Mouse (Mus musculus) MEL (cell line): Measurements from ENCODE around the gene Grin2d. TPM values are rescaled to one million over a fixed set of nuclear protein-coding genes. Genes with fewer than 3 reads are reported as not detected.

Experiments
- DNase-seq: peaks from one replicate; pipeline ENCODE4 v3.0.0; 2011; ENCODE audit warnings: low read depth, low spot score
- H3K27ac ChIP-seq: 2 replicates; pipeline ENCODE4 v1.5.1; 2012; ENCODE audit warnings: low read depth, mild to moderate bottlenecking, control low read depth, low read length, moderate library complexity; ENCODE audit not compliant: control insufficient read depth
- H3K27me3 ChIP-seq, 2 experiments: fragments of 150-350 bp in 1 of 2; sonication (generic) in 1 of 2; 2 replicates each; pipeline ENCODE4 v1.6.1; 2012; ENCODE audit warnings: low read length in 2 of 2, mild to moderate bottlenecking in 2 of 2, improper control_type of control experiment in 1 of 2, moderate library complexity in 1 of 2; ENCODE audit not compliant: insufficient read depth in 2 of 2, control insufficient read depth in 1 of 2
- H3K36me3 ChIP-seq, 2 experiments: 2 replicates each; pipeline ENCODE4 v1.6.1; 2012 to 2014; ENCODE audit warnings: low read length in 2 of 2, improper control_type of control experiment in 1 of 2, inconsistent platforms in 1 of 2, mild to moderate bottlenecking in 1 of 2; ENCODE audit not compliant: insufficient read depth in 2 of 2, control insufficient read depth in 1 of 2
- H3K4me1 ChIP-seq, 2 experiments: fragments of 150-350 bp in 1 of 2; sonication (generic) in 1 of 2; 2 replicates each; pipeline ENCODE4 v1.6.1; 2012; ENCODE audit warnings: low read length in 2 of 2, improper control_type of control experiment in 1 of 2, mild to moderate bottlenecking in 1 of 2; ENCODE audit not compliant: insufficient read depth in 2 of 2, control insufficient read depth in 1 of 2
- H3K4me3 ChIP-seq, 2 experiments: fragments of 150-350 bp in 1 of 2; sonication (generic) in 1 of 2; 2 replicates each; pipeline ENCODE4 v1.5.1; 2012; ENCODE audit warnings: low read depth in 2 of 2, low read length in 2 of 2, mild to moderate bottlenecking in 2 of 2, moderate library complexity in 2 of 2, control low read depth in 1 of 2, improper control_type of control experiment in 1 of 2; ENCODE audit not compliant: control insufficient read depth in 1 of 2, insufficient read depth in 1 of 2
- H3K79me2 ChIP-seq: 2 replicates; pipeline ENCODE4 v1.6.1; 2012; ENCODE audit warnings: mild to moderate bottlenecking, low read length, moderate library complexity; ENCODE audit not compliant: control insufficient read depth, poor library complexity, insufficient read depth
- H3K9ac ChIP-seq: 2 replicates; pipeline ENCODE4 v1.6.1; 2012; ENCODE audit warnings: low read depth, mild to moderate bottlenecking, control low read depth, low read length, moderate library complexity; ENCODE audit not compliant: control insufficient read depth, poor library complexity, severe bottlenecking
- H3K9me3 ChIP-seq: fragments of 150-350 bp; sonication (generic); replicated peaks from 2 replicates; pipeline ENCODE4 v1.6.1; 2012; ENCODE audit warnings: mild to moderate bottlenecking, low read length, improper control_type of control experiment, moderate library complexity; ENCODE audit not compliant: insufficient read depth
- CHD1 ChIP-seq: IDR thresholded peaks from 2 replicates; pipeline ENCODE4 v1.6.1; 2012; ENCODE audit warnings: low read depth, mild to moderate bottlenecking, inconsistent platforms, low read length, improper control_type of control experiment
- CHD2 ChIP-seq: IDR thresholded peaks from 2 replicates; pipeline ENCODE4 v1.6.1; 2011; ENCODE audit warnings: low read length, improper control_type of control experiment
- EP300 ChIP-seq, 2 experiments: IDR thresholded peaks; 2 replicates each; pipeline ENCODE4 v1.6.1; 2011; ENCODE audit warnings: improper control_type of control experiment in 2 of 2, low read length in 2 of 2, low read depth in 1 of 2, mild to moderate bottlenecking in 1 of 2
- ETS1 ChIP-seq: IDR thresholded peaks from 2 replicates; pipeline ENCODE4 v1.6.1; 2012; ENCODE audit warnings: low read depth, mild to moderate bottlenecking, inconsistent platforms, low read length, improper control_type of control experiment, moderate library complexity
- GATA1 ChIP-seq: IDR thresholded peaks from 2 replicates; pipeline ENCODE4 v1.6.1; 2011; ENCODE audit warnings: low read depth, low read length, improper control_type of control experiment
- JUND ChIP-seq: IDR thresholded peaks from 2 replicates; pipeline ENCODE4 v1.6.1; 2011; ENCODE audit warnings: low read depth, mild to moderate bottlenecking, improper control_type of control experiment, low read length
- KAT2A ChIP-seq: conservative IDR thresholded peaks from 2 replicates; pipeline ENCODE4 v1.6.1; 2012; ENCODE audit warnings: low read depth, low read length, improper control_type of control experiment, inconsistent platforms
- MAFK ChIP-seq: IDR thresholded peaks from 2 replicates; pipeline ENCODE4 v1.6.1; 2011; ENCODE audit warnings: low read depth, mild to moderate bottlenecking, low read length, improper control_type of control experiment, borderline replicate concordance
- MAX ChIP-seq: IDR thresholded peaks from 2 replicates; pipeline ENCODE4 v1.6.1; 2011; ENCODE audit warnings: low read length, improper control_type of control experiment
- MAZ ChIP-seq: IDR thresholded peaks from 2 replicates; pipeline ENCODE4 v1.6.1; 2012; ENCODE audit warnings: low read depth, mild to moderate bottlenecking, inconsistent platforms, low read length, improper control_type of control experiment
- POLR2A ChIP-seq, 2 experiments: IDR thresholded peaks; 2 replicates each; pipeline ENCODE4 v1.6.1; 2011 to 2012; ENCODE audit warnings: low read length in 2 of 2, mild to moderate bottlenecking in 2 of 2, control low read depth in 1 of 2, improper control_type of control experiment in 1 of 2, low read depth in 1 of 2, moderate library complexity in 1 of 2; ENCODE audit not compliant: control insufficient read depth in 1 of 2, insufficient read depth in 1 of 2, poor library complexity in 1 of 2
- SMC3 ChIP-seq: IDR thresholded peaks from 2 replicates; pipeline ENCODE4 v1.6.1; 2011; ENCODE audit warnings: low read depth, low read length, improper control_type of control experiment
- USF1 ChIP-seq: IDR thresholded peaks from 2 replicates; pipeline ENCODE4 v1.6.1; 2014; ENCODE audit warnings: low read depth, mild to moderate bottlenecking, inconsistent platforms, low read length, improper control_type of control experiment, moderate library complexity
- USF2 ChIP-seq, 2 experiments: IDR thresholded peaks; 2 replicates each; pipeline ENCODE4 v1.6.1; 2011 to 2012; ENCODE audit warnings: improper control_type of control experiment in 2 of 2, low read length in 2 of 2, borderline replicate concordance in 1 of 2, inconsistent platforms in 1 of 2, low read depth in 1 of 2, mild to moderate bottlenecking in 1 of 2; ENCODE audit not compliant: insufficient read depth in 1 of 2
- ZNF384 ChIP-seq: IDR thresholded peaks from 2 replicates; pipeline ENCODE4 v1.6.1; 2012; ENCODE audit warnings: low read depth, mild to moderate bottlenecking, inconsistent platforms, low read length, improper control_type of control experiment
- polyA plus RNA-seq, 2 experiments: library from polyadenylated mRNA; stranded (reverse) in 1 of 2; unstranded in 1 of 2; fragments of >175 nt in 1 of 2; fragments of >200 nt in 1 of 2; gene quantifications; 2 replicates each; pipeline versions ENCODE4 v1.2.1 to v1.2.4; 2012; ENCODE audit warnings: low replicate concordance in 2 of 2, low read depth in 1 of 2; ENCODE audit not compliant: insufficient read length in 2 of 2, insufficient read depth in 1 of 2, missing spikeins in 1 of 2
- total RNA-seq: library from RNA; depleted of rRNA; stranded (reverse); fragments of 300-350 nt; gene quantifications from 2 replicates; pipeline ENCODE4 v1.2.3, GENCODE M21; 2012

Gene Grin2d
- total and polyA plus RNA-seq, 3 experiments: 0.19 to 0.57 TPM; not detected in 1

DNA sequence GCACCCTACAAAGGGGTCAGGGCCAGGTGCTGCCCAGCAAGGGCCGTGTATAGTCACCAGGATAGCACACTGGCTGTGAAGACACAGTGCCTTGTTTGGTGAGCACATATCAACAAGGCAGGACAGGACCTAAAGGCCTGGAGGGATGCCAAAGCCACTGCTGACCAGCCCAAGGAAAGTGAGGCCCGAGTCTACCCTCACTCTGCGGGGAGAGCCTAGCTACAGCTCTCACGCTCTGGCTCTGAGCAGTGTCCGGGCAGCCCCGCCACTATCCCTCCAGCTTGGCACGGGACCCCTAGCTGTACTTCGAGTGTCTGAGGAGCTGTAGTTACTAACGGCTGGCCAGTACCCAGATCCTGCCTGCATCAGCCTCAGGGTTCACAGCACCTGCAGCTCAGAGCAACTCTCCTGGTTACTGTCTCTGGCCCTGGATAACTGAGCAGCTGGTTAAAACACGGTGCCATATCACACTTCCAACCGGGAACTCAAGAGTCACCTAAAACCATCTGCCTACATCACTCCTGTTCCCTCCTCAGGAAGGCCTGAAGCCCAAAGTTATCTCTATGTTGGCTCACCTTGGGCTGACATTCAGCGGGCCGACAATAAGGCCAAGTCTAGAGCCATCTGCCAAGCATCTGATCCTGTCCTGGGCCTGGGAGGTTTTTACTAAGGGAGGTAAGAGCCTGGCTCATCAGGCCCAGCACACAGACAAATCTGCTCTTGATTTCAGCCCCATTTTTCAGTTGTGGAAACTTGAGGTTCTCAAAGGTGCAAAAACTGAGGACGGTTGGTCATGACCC lies 68.7 kb downstream of the Grin2d start:
- peaks cover 8 to 13% of the 10 kb centered on the region in 2 experiments for H3K36me3 ChIP-seq
- H3K9me3 ChIP-seq: no peaks in the 10 kb centered on the region
- H3K4me1 ChIP-seq: peaks cover 11 to 19% of the 10 kb centered on the region in 2 experiments
- H3K27me3 ChIP-seq: no peaks in the 10 kb centered on the region
- H3K79me2 ChIP-seq: peaks cover 12% of the 10 kb centered on the region
- H3K9ac ChIP-seq: no peak overlapping the region
- TF ChIP-seq CHD2: no peak
- no peak for TF ChIP-seq USF2 (IDR thresholded peaks at IDR 0.05; ENCODE audit: borderline replicate concordance in 1 of 2, insufficient read depth in 1 of 2, low read depth in 1 of 2, low read length in 2 of 2)
- TF ChIP-seq SMC3: no peak
- no peak for TF ChIP-seq USF1
- TF ChIP-seq MAZ: no peak
- TF ChIP-seq KAT2A: no peak
- TF ChIP-seq ZNF384: no peak
- no peak for DNase-seq
- H3K27ac ChIP-seq: no peak overlapping the region
- no peak overlapping the region for H3K4me3 ChIP-seq

DNA sequence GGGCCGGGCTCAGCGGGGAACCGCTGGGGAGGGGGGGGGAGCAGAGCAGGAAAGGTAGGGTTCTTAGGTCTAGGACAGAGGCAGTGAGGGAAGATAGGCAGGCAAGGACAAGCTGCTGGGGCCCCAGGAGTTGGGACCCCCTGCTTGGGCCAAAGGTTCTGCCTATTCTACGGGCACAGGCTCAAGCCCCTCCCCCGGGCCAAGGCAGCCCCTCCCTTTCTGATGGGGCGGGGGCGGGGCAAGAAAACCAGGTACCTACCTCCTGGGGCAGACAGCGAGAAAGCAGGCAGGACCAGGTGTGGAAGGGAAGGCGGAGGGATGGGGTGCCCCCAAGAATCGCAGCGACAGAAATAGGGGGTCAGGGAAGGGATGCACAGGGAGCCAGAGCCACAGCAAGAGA lies 69.7 kb downstream of the Grin2d start:
- Histone ChIP-seq H3K4me1 (peaks cover 11 to 19% of the 10 kb centered on the region in 2 experiments), H3K27me3 (no peaks in the 10 kb centered on the region), H3K9ac (no peak overlapping the region), H3K4me3 (no peak overlapping the region), H3K36me3 (peaks cover 8 to 13% of the 10 kb centered on the region in 2 experiments), H3K79me2 (peaks cover 7% of the 10 kb centered on the region), H3K27ac (no peak overlapping the region), H3K9me3 (no peaks in the 10 kb centered on the region)
- TF ChIP-seq MAFK: no peak
- no peak for TF ChIP-seq JUND
- TF ChIP-seq GATA1: no peak
- no peak for TF ChIP-seq ETS1
- no peak for TF ChIP-seq CHD1
- no peak for TF ChIP-seq POLR2A (IDR thresholded peaks at IDR 0.05; ENCODE audit: control insufficient read depth in 1 of 2, insufficient read depth in 1 of 2, low read depth in 1 of 2, low read length in 2 of 2, poor library complexity in 1 of 2)
- no peak for TF ChIP-seq EP300 (IDR thresholded peaks at IDR 0.05; ENCODE audit: low read depth in 1 of 2, low read length in 2 of 2)
- TF ChIP-seq MAX: no peak
- no peak for DNase-seq
